Mouse (Mus musculus): ENCODE results near the gene Jmjd1c. TPM values are rescaled to one million over a fixed set of nuclear protein-coding genes. Genes with fewer than 3 reads are reported as not detected.

The Jmjd1c gene
- total RNA-seq, 1 experiment = 93.0 TPM

GRCm38 (mm10) chr10:67176932-67177331, 81.0 kb downstream of the Jmjd1c start:
- H3K27ac ChIP-seq (ENCODE audit: insufficient read depth, low read depth, low read length, poor library complexity, severe bottlenecking) = no peak overlapping the region
- no peaks in the 10 kb centered on the region for H3K9me3 ChIP-seq (ENCODE audit: control insufficient read depth, insufficient read depth, low read depth, low read length)
- no peaks in the 10 kb centered on the region for H3K4me1 ChIP-seq (ENCODE audit: control insufficient read depth in 2 of 2, insufficient read depth in 2 of 2, low read length in 2 of 2, poor library complexity in 1 of 2)
- H3K9ac ChIP-seq (ENCODE audit: insufficient read depth, low read depth, low read length, poor library complexity, severe bottlenecking) = no peak overlapping the region
- no peak for DNase-seq (ENCODE audit: low read depth, low spot score)
- H3K36me3 ChIP-seq (ENCODE audit: control insufficient read depth, insufficient read depth, low read length, poor library complexity, severe bottlenecking) = no peaks in the 10 kb centered on the region
- no peak overlapping the region for H3K4me3 ChIP-seq (ENCODE audit: insufficient read depth in 1 of 2, low read depth in 1 of 2, low read length in 2 of 2, poor library complexity in 1 of 2, severe bottlenecking in 1 of 2)
- in situ Hi-C loops (cut with MboI; ENCODE audit: low sequenced_read_pairs in 2 of 2, unreplicated experiment in 2 of 2) = no loop called here
- TF ChIP-seq MAFK (IDR thresholded peaks at IDR 0.05; ENCODE audit: insufficient read depth, low read depth, low read length) (no peak), CHD2 (IDR thresholded peaks at IDR 0.05; ENCODE audit: low read depth, low read length) (no peak), HCFC1 (IDR thresholded peaks at IDR 0.05; ENCODE audit: borderline replicate concordance, insufficient read depth, low read length) (no peak), ZC3H11A (IDR thresholded peaks at IDR 0.05; ENCODE audit: borderline replicate concordance, low read depth, low read length) (no peak), ZNF384 (IDR thresholded peaks at IDR 0.05; ENCODE audit: low read depth, low read length) (no peak)

GRCm38 (mm10) chr10:67177410-67177809, 81.5 kb downstream of the Jmjd1c start:
- no peaks in the 10 kb centered on the region for H3K36me3 ChIP-seq (ENCODE audit: control insufficient read depth, insufficient read depth, low read length, poor library complexity, severe bottlenecking)
- TF ChIP-seq CHD2 (IDR thresholded peaks at IDR 0.05; ENCODE audit: low read depth, low read length) (no peak), ZNF384 (IDR thresholded peaks at IDR 0.05; ENCODE audit: low read depth, low read length) (no peak)
- no peak overlapping the region for H3K27ac ChIP-seq (ENCODE audit: insufficient read depth, low read depth, low read length, poor library complexity, severe bottlenecking)
- DNase-seq (ENCODE audit: low read depth, low spot score) = no peak
- no peaks in the 10 kb centered on the region for H3K4me1 ChIP-seq (ENCODE audit: control insufficient read depth in 2 of 2, insufficient read depth in 2 of 2, low read length in 2 of 2, poor library complexity in 1 of 2)
- H3K9ac ChIP-seq (ENCODE audit: insufficient read depth, low read depth, low read length, poor library complexity, severe bottlenecking) = no peak overlapping the region
- no peaks in the 10 kb centered on the region for H3K9me3 ChIP-seq (ENCODE audit: control insufficient read depth, insufficient read depth, low read depth, low read length)
- in situ Hi-C loops (cut with MboI; ENCODE audit: low sequenced_read_pairs in 2 of 2, unreplicated experiment in 2 of 2) = no loop called here
- no peak overlapping the region for H3K4me3 ChIP-seq (ENCODE audit: insufficient read depth in 1 of 2, low read depth in 1 of 2, low read length in 2 of 2, poor library complexity in 1 of 2, severe bottlenecking in 1 of 2)

GRCm38 (mm10) chr10:67180021-67180420, 84.1 kb downstream of the Jmjd1c start:
- in situ Hi-C loops (cut with MboI; ENCODE audit: low sequenced_read_pairs in 2 of 2, unreplicated experiment in 2 of 2) = no loop called here
- TF ChIP-seq CHD2 (IDR thresholded peaks at IDR 0.05; ENCODE audit: low read depth, low read length) (no peak), ZNF384 (IDR thresholded peaks at IDR 0.05; ENCODE audit: low read depth, low read length) (no peak), HCFC1 (IDR thresholded peaks at IDR 0.05; ENCODE audit: borderline replicate concordance, insufficient read depth, low read length) (no peak), MAFK (IDR thresholded peaks at IDR 0.05; ENCODE audit: insufficient read depth, low read depth, low read length) (no peak)

GRCm38 (mm10) chr10:67180799-67181198, 84.9 kb downstream of the Jmjd1c start:
- DNase-seq (ENCODE audit: low read depth, low spot score) = no peak
- Histone ChIP-seq H3K36me3 (ENCODE audit: control insufficient read depth, insufficient read depth, low read length, poor library complexity, severe bottlenecking) (no peaks in the 10 kb centered on the region), H3K4me1 (ENCODE audit: control insufficient read depth in 2 of 2, insufficient read depth in 2 of 2, low read length in 2 of 2, poor library complexity in 1 of 2) (peaks cover 2 to 4% of the 10 kb centered on the region in 2 experiments; a peak in 3 of 4 replicates), H3K4me3 (ENCODE audit: insufficient read depth in 1 of 2, low read depth in 1 of 2, low read length in 2 of 2, poor library complexity in 1 of 2, severe bottlenecking in 1 of 2) (no peak overlapping the region), H3K9me3 (ENCODE audit: control insufficient read depth, insufficient read depth, low read depth, low read length) (no peaks in the 10 kb centered on the region), H3K27ac (ENCODE audit: insufficient read depth, low read depth, low read length, poor library complexity, severe bottlenecking) (no peak overlapping the region), H3K9ac (ENCODE audit: insufficient read depth, low read depth, low read length, poor library complexity, severe bottlenecking) (no peak overlapping the region)
- no peak for TF ChIP-seq MAFK (IDR thresholded peaks at IDR 0.05; ENCODE audit: insufficient read depth, low read depth, low read length)
- in situ Hi-C loops (cut with MboI; ENCODE audit: low sequenced_read_pairs in 2 of 2, unreplicated experiment in 2 of 2) = no loop called here

More at GRCm38 (mm10) chr10:67180021-67180420, 84.1 kb downstream of the Jmjd1c start:
- Histone ChIP-seq H3K4me1 (ENCODE audit: control insufficient read depth in 2 of 2, insufficient read depth in 2 of 2, low read length in 2 of 2, poor library complexity in 1 of 2) (peaks cover 1 to 2% of the 10 kb centered on the region in 2 experiments; a peak in 3 of 4 replicates), H3K36me3 (ENCODE audit: control insufficient read depth, insufficient read depth, low read length, poor library complexity, severe bottlenecking) (no peaks in the 10 kb centered on the region), H3K4me3 (ENCODE audit: insufficient read depth in 1 of 2, low read depth in 1 of 2, low read length in 2 of 2, poor library complexity in 1 of 2, severe bottlenecking in 1 of 2) (no peak overlapping the region), H3K27ac (ENCODE audit: insufficient read depth, low read depth, low read length, poor library complexity, severe bottlenecking) (no peak overlapping the region), H3K9ac (ENCODE audit: insufficient read depth, low read depth, low read length, poor library complexity, severe bottlenecking) (no peak overlapping the region), H3K9me3 (ENCODE audit: control insufficient read depth, insufficient read depth, low read depth, low read length) (no peaks in the 10 kb centered on the region)
- DNase-seq (ENCODE audit: low read depth, low spot score) = no peak

- H3K9ac ChIP-seq (ENCODE audit: insufficient read depth, low read depth, low read length, poor library complexity, severe bottlenecking) = no peak overlapping the region
- H3K9me3 ChIP-seq (ENCODE audit: control insufficient read depth, insufficient read depth, low read depth, low read length) = no peaks in the 10 kb centered on the region
- no peak for TF ChIP-seq CHD2 (IDR thresholded peaks at IDR 0.05; ENCODE audit: low read depth, low read length)
- TF ChIP-seq ZC3H11A (IDR thresholded peaks at IDR 0.05; ENCODE audit: borderline replicate concordance, low read depth, low read length) = no peak
- no peak for TF ChIP-seq MAFK (IDR thresholded peaks at IDR 0.05; ENCODE audit: insufficient read depth, low read depth, low read length)
- no peak for TF ChIP-seq HCFC1 (IDR thresholded peaks at IDR 0.05; ENCODE audit: borderline replicate concordance, insufficient read depth, low read length)
- TF ChIP-seq ZNF384 (IDR thresholded peaks at IDR 0.05; ENCODE audit: low read depth, low read length) = no peak
- H3K4me3 ChIP-seq (ENCODE audit: insufficient read depth in 1 of 2, low read depth in 1 of 2, low read length in 2 of 2, poor library complexity in 1 of 2, severe bottlenecking in 1 of 2) = no peak overlapping the region
- DNase-seq (ENCODE audit: low read depth, low spot score) = no peak
- H3K36me3 ChIP-seq (ENCODE audit: control insufficient read depth, insufficient read depth, low read length, poor library complexity, severe bottlenecking) = no peaks in the 10 kb centered on the region
- no peak overlapping the region for H3K27ac ChIP-seq (ENCODE audit: insufficient read depth, low read depth, low read length, poor library complexity, severe bottlenecking)
- in situ Hi-C loops (cut with MboI; ENCODE audit: low sequenced_read_pairs in 2 of 2, unreplicated experiment in 2 of 2) = no loop called here
- H3K4me1 ChIP-seq (ENCODE audit: control insufficient read depth in 2 of 2, insufficient read depth in 2 of 2, low read length in 2 of 2, poor library complexity in 1 of 2) = peaks cover 2 to 18% of the 10 kb centered on the region in 2 experiments; a peak in 3 of 4 replicates
Measured at GRCm38 (mm10) chr10:67182651-67183050, 86.7 kb downstream of the Jmjd1c start.
